12 mouse cellular contexts compared by ENCODE assay signal in the genomic region with DNA sequence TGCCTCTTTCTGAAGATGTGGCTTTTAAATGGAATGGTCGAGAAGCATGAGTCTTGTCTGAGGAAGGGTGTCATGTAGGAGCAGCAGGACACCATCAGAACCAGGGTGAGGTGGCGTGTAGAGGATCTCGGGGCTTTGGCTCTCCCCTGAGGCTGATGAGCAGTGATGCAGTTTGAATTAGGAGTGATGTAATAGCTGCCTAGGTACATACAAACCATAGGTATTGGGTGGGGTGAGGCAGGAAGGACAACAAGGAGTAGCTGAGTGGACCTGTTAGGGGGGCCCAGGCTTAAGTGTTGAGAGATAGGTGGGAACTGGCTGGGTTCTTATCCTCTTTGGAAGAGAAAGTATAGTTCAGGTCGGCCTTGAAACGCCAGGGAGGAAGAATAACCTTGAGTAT. TPM values are rescaled to one million over a fixed set of nuclear protein-coding genes. Genes with fewer than 3 reads are reported as not detected.
DNase-seq lines count a peak whose midpoint lies in the region; ATAC-seq and TF ChIP-seq lines count a peak whose summit lies in the region.
"Had no signal": no experiment of that assay in that cellular context is flagged by ENCODE, and none has a peak within 500 bp of the region (broad histone marks: within the 10 kb centered on the region; RNA-seq: fewer than 3 reads in every experiment).

No protein-coding gene starts in this region.

- DNase-seq in forebrain, postnatal 0 days, result no peak
- no peak for DNase-seq in hindbrain, embryonic 14.5 days (ENCODE audit: low spot score)
- DNase-seq in lung, postnatal 4 days, result no peak
- DNase-seq in left cerebral cortex, postnatal 4 days, result no peak
- DNase-seq: kidney, adult 2 months had no signal

- H3K36me3 ChIP-seq in forebrain, embryonic 12.5 days (replicated peaks), result peaks cover 22% of the 10 kb centered on the region
- H3K36me3 ChIP-seq in forebrain, postnatal 0 days (ENCODE audit: insufficient read depth), result no peaks in the 10 kb centered on the region
- H3K36me3 ChIP-seq in hindbrain, embryonic 13.5 days, result 0 out of 2 replicates have a peak, but pooled peaks cover under 1% of the 10 kb centered on the region
- no peaks in the 10 kb centered on the region for H3K36me3 ChIP-seq in hindbrain, embryonic 14.5 days (replicated peaks; ENCODE audit: control insufficient read depth, insufficient read depth)
- no peaks in the 10 kb centered on the region for H3K36me3 ChIP-seq in lung, embryonic 16.5 days (ENCODE audit: control insufficient read depth, insufficient read depth, low read length)
- H3K36me3 ChIP-seq in stomach, embryonic 15.5 days, result no peaks in the 10 kb centered on the region

- peak overlapping the region; percentile 61 for H3K27ac ChIP-seq in forebrain, embryonic 12.5 days
- no peak overlapping the region for H3K27ac ChIP-seq in forebrain, postnatal 0 days (ENCODE audit: low read depth, low read length)
- peak overlapping the region; percentile 66; the same call in 1 of the 2 replicates for H3K27ac ChIP-seq in hindbrain, embryonic 13.5 days
- no peak overlapping the region for H3K27ac ChIP-seq in hindbrain, embryonic 14.5 days
- H3K27ac ChIP-seq in lung, embryonic 16.5 days (ENCODE audit: low read length), result peak overlapping the region; percentile 85
- peak overlapping the region; percentile 62; the same call in 1 of the 2 replicates for H3K27ac ChIP-seq in stomach, embryonic 15.5 days

- intact Hi-C loops in left cerebral cortex, postnatal 4 days (cut with DNase I), result no loop called here

- peaks cover 58% of the 10 kb centered on the region for H3K4me1 ChIP-seq in forebrain, embryonic 12.5 days
- H3K4me1 ChIP-seq in forebrain, postnatal 0 days (ENCODE audit: insufficient read depth), result peaks cover 12% of the 10 kb centered on the region
- H3K4me1 ChIP-seq in hindbrain, embryonic 13.5 days (replicated peaks), result peaks cover 67% of the 10 kb centered on the region
- peaks cover 43% of the 10 kb centered on the region for H3K4me1 ChIP-seq in hindbrain, embryonic 14.5 days (replicated peaks; ENCODE audit: control insufficient read depth, insufficient read depth, low read length)
- H3K4me1 ChIP-seq in lung, embryonic 16.5 days (replicated peaks; ENCODE audit: control insufficient read depth, insufficient read depth, low read length), result peaks cover 65% of the 10 kb centered on the region
- peaks cover 38% of the 10 kb centered on the region for H3K4me1 ChIP-seq in stomach, embryonic 15.5 days

- ATAC-seq in forebrain, embryonic 12.5 days (ENCODE audit: low FRiP score), result no peak
- ATAC-seq in forebrain, postnatal 0 days, result no peak
- no peak for ATAC-seq in hindbrain, embryonic 13.5 days (ENCODE audit: low FRiP score)
- no peak for ATAC-seq in hindbrain, embryonic 14.5 days (ENCODE audit: low FRiP score)
- no peak for ATAC-seq in lung, embryonic 16.5 days (ENCODE audit: low read depth)
- ATAC-seq in stomach, embryonic 15.5 days (ENCODE audit: insufficient read depth, low FRiP score, low read depth), result no peak

- no peaks in the 10 kb centered on the region for H3K9me3 ChIP-seq in forebrain, embryonic 12.5 days
- H3K9me3 ChIP-seq in forebrain, postnatal 0 days (ENCODE audit: low read length), result no peaks in the 10 kb centered on the region
- no peaks in the 10 kb centered on the region for H3K9me3 ChIP-seq in hindbrain, embryonic 13.5 days
- no peaks in the 10 kb centered on the region for H3K9me3 ChIP-seq in hindbrain, embryonic 14.5 days (ENCODE audit: control insufficient read depth, low read length)
- no peaks in the 10 kb centered on the region for H3K9me3 ChIP-seq in lung, embryonic 16.5 days (ENCODE audit: control insufficient read depth, low read length)
- H3K9me3 ChIP-seq in stomach, embryonic 15.5 days, result no peaks in the 10 kb centered on the region
- H3K9me3 ChIP-seq: limb, embryonic 15.5 days had no signal

- no peak overlapping the region for H3K9ac ChIP-seq in forebrain, embryonic 12.5 days
- no peak overlapping the region for H3K9ac ChIP-seq in forebrain, postnatal 0 days
- no peak overlapping the region for H3K9ac ChIP-seq in hindbrain, embryonic 13.5 days
- H3K9ac ChIP-seq in hindbrain, embryonic 14.5 days, result no peak overlapping the region
- no peak overlapping the region for H3K9ac ChIP-seq in lung, embryonic 16.5 days (ENCODE audit: low read length)
- H3K9ac ChIP-seq in stomach, embryonic 15.5 days, result no peak overlapping the region
- H3K9ac ChIP-seq: limb, embryonic 15.5 days had no signal

- no peak for TF ChIP-seq CTCF in forebrain, postnatal 0 days (IDR thresholded peaks at IDR 0.05; ENCODE audit: low read depth)

- H3K27me3 ChIP-seq in forebrain, embryonic 12.5 days, result no peaks in the 10 kb centered on the region
- no peaks in the 10 kb centered on the region for H3K27me3 ChIP-seq in forebrain, postnatal 0 days (ENCODE audit: insufficient read depth, low read length)
- H3K27me3 ChIP-seq in hindbrain, embryonic 13.5 days, result no peaks in the 10 kb centered on the region
- H3K27me3 ChIP-seq in hindbrain, embryonic 14.5 days (ENCODE audit: control insufficient read depth, insufficient read depth, low read length), result no peaks in the 10 kb centered on the region
- H3K27me3 ChIP-seq in lung, embryonic 16.5 days (ENCODE audit: control insufficient read depth, insufficient read depth, low read depth, low read length), result no peaks in the 10 kb centered on the region
- H3K27me3 ChIP-seq in stomach, embryonic 15.5 days (replicated peaks), result no peaks in the 10 kb centered on the region
- H3K27me3 ChIP-seq: limb, embryonic 15.5 days had no signal

- 91% methylated on average over 5 of the region's 5 CpGs for WGBS in forebrain, embryonic 12.5 days
- WGBS in forebrain, postnatal 0 days, result 78% methylated on average over 5 of the region's 5 CpGs
- WGBS in hindbrain, embryonic 13.5 days, result 86% methylated on average over 5 of the region's 5 CpGs
- WGBS in hindbrain, embryonic 14.5 days, result 86% methylated on average over 5 of the region's 5 CpGs
- 72% methylated on average over 5 of the region's 5 CpGs for WGBS in lung, embryonic 16.5 days
- 63% methylated on average over 5 of the region's 5 CpGs for WGBS in stomach, embryonic 15.5 days

- no peak overlapping the region for H3K4me3 ChIP-seq in forebrain, embryonic 12.5 days (replicated peaks)
- H3K4me3 ChIP-seq in forebrain, postnatal 0 days (ENCODE audit: low read depth, low read length), result no peak overlapping the region
- no peak overlapping the region for H3K4me3 ChIP-seq in hindbrain, embryonic 13.5 days
- no peak overlapping the region for H3K4me3 ChIP-seq in hindbrain, embryonic 14.5 days (replicated peaks; ENCODE audit: low read length)
- no peak overlapping the region for H3K4me3 ChIP-seq in lung, embryonic 16.5 days (ENCODE audit: low read length)
- H3K4me3 ChIP-seq in stomach, embryonic 15.5 days (replicated peaks), result no peak overlapping the region
- H3K4me3 ChIP-seq: limb, embryonic 15.5 days; myocyte had no signal

- no peak overlapping the region for H3K4me2 ChIP-seq in forebrain, embryonic 12.5 days
- H3K4me2 ChIP-seq in forebrain, postnatal 0 days (ENCODE audit: low read depth), result no peak overlapping the region
- H3K4me2 ChIP-seq in hindbrain, embryonic 13.5 days, result no peak overlapping the region
- H3K4me2 ChIP-seq in hindbrain, embryonic 14.5 days (replicated peaks), result no peak overlapping the region
- no peak overlapping the region for H3K4me2 ChIP-seq in lung, embryonic 16.5 days (ENCODE audit: low read depth, low read length)
- H3K4me2 ChIP-seq in stomach, embryonic 15.5 days, result no peak overlapping the region
- H3K4me2 ChIP-seq: limb, embryonic 15.5 days had no signal

RNA-seq across cellular contexts. Expression of a gene that starts 27.4 kb away (rescaled TPM):
- polyA plus RNA-seq in forebrain, embryonic 12.5 days (2016; fragmentation: Nextera tagmentation; extraction: Ambion mirVana), result 0.23 and 0.37 TPM in 2 replicates
- 0.31 TPM in 1 of 2 replicates, not detected in the other for total RNA-seq in forebrain, postnatal 0 days (2014; rRNA removed)
- 0.26 TPM in 1 of 2 replicates, not detected in the other for polyA plus RNA-seq in forebrain, postnatal 0 days (2015; fragmentation: Nextera tagmentation; extraction: Ambion mirVana)
- polyA plus RNA-seq in hindbrain, embryonic 13.5 days (2015; fragmentation: Nextera tagmentation; extraction: Ambion mirVana), result 0.12 and 0.23 TPM in 2 replicates
- polyA plus RNA-seq in hindbrain, embryonic 14.5 days (2014; fragmentation: Nextera tagmentation; extraction: Ambion mirVana), result not detected in 2 replicates
- polyA plus RNA-seq in lung, embryonic 16.5 days (2015; fragmentation: Nextera tagmentation; extraction: Ambion mirVana), result 1.1 and 1.4 TPM in 2 replicates
- polyA plus RNA-seq in stomach, embryonic 15.5 days (2015; fragmentation: Nextera tagmentation; extraction: Ambion mirVana), result 2.7 and 2.8 TPM in 2 replicates
- total RNA-seq in left cerebral cortex, postnatal 4 days (2021), result under 1 TPM in 1 of 2 experiments, not detected in 1; 0.20 TPM
- total RNA-seq: megakaryocyte-erythroid progenitor cell, adult 5-6 weeks had no signal
- polyA plus RNA-seq: myocyte had no signal

RNA-seq across cellular contexts. Expression of a gene that starts 43.9 kb away (rescaled TPM):
- polyA plus RNA-seq in forebrain, embryonic 12.5 days (2016; fragmentation: Nextera tagmentation; extraction: Ambion mirVana), result 22.9 and 23.3 TPM in 2 replicates
- 26.6 and 27.4 TPM in 2 replicates for total RNA-seq in forebrain, postnatal 0 days (2014; rRNA removed)
- 18.3 and 19.4 TPM in 2 replicates for polyA plus RNA-seq in forebrain, postnatal 0 days (2015; fragmentation: Nextera tagmentation; extraction: Ambion mirVana)
- 16.4 and 17.5 TPM in 2 replicates for polyA plus RNA-seq in hindbrain, embryonic 13.5 days (2015; fragmentation: Nextera tagmentation; extraction: Ambion mirVana)
- 21.2 and 26.2 TPM in 2 replicates for polyA plus RNA-seq in hindbrain, embryonic 14.5 days (2014; fragmentation: Nextera tagmentation; extraction: Ambion mirVana)
- 20.8 and 21.5 TPM in 2 replicates for polyA plus RNA-seq in lung, embryonic 16.5 days (2015; fragmentation: Nextera tagmentation; extraction: Ambion mirVana)
- 18.2 and 20.1 TPM in 2 replicates for polyA plus RNA-seq in stomach, embryonic 15.5 days (2015; fragmentation: Nextera tagmentation; extraction: Ambion mirVana)
- 10 to 100 TPM; 23.3 to 25.3 TPM for total RNA-seq in left cerebral cortex, postnatal 4 days (2021)

Comparison
In these comparisons a context has a peak if more than half of its experiments do, and no peak if none do; other contexts are left out.
1. H3K27ac ChIP-seq: peak in forebrain, embryonic 12.5 days (single experiment), hindbrain, embryonic 13.5 days (single experiment), lung, embryonic 16.5 days (single experiment) and stomach, embryonic 15.5 days (single experiment); none in forebrain, postnatal 0 days (single experiment) and hindbrain, embryonic 14.5 days (single experiment).